Mouse (Mus musculus) embryonic facial prominence, embryonic 14.5 days (tissue): ENCODE results near the gene Wdr46. TPM values are rescaled to one million over a fixed set of nuclear protein-coding genes. Genes with fewer than 3 reads are reported as not detected.

Experiments used
- ATAC-seq: fragments of 200-750 bp; cut with Nextera tagmentation; 2 replicates; pipeline ENCODE4 v1.8.0; 2017; ENCODE audit warnings: low read depth, moderate number of reproducible peaks, moderate TSS enrichment
- DNase-seq: peaks from one replicate; pipeline ENCODE4 v3.0.0-alpha.2; 2015; ENCODE audit warnings: low spot score
- H3K27ac ChIP-seq: fragments of 300-500 bp; sonication (generic); replicated peaks from 2 replicates; pipeline ENCODE4 v1.5.1; 2014; ENCODE audit warnings: low read depth, mild to moderate bottlenecking, low read length, moderate library complexity
- H3K27me3 ChIP-seq: fragments of 300-500 bp; sonication (generic); replicated peaks from 2 replicates; pipeline ENCODE4 v1.6.1; 2014; ENCODE audit warnings: low read length; ENCODE audit not compliant: control insufficient read depth, insufficient read depth
- H3K36me3 ChIP-seq: fragments of 300-500 bp; sonication (generic); 2 replicates; pipeline ENCODE4 v1.6.1; 2014; ENCODE audit warnings: low read length, mixed read lengths; ENCODE audit not compliant: control insufficient read depth, insufficient read depth
- H3K4me1 ChIP-seq: fragments of 300-500 bp; sonication (generic); 2 replicates; pipeline ENCODE4 v1.6.1; 2014; ENCODE audit warnings: antibody characterized with exemption, low read length; ENCODE audit not compliant: control insufficient read depth, insufficient read depth
- H3K4me2 ChIP-seq: fragments of 300-500 bp; sonication (generic); 2 replicates; pipeline ENCODE4 v1.6.1; 2014; ENCODE audit warnings: low read depth, mild to moderate bottlenecking, low read length, moderate library complexity, mixed read lengths
- H3K4me3 ChIP-seq: fragments of 300-500 bp; sonication (generic); 2 replicates; pipeline ENCODE4 v1.5.1; 2014; ENCODE audit warnings: low read depth, mild to moderate bottlenecking, low read length
- H3K9ac ChIP-seq: fragments of 300-500 bp; sonication (generic); 2 replicates; pipeline ENCODE4 v1.6.1; 2014; ENCODE audit warnings: low read depth, mild to moderate bottlenecking, low read length, moderate library complexity, mixed read lengths
- H3K9me3 ChIP-seq: fragments of 300-500 bp; sonication (generic); 2 replicates; pipeline ENCODE4 v1.6.1; 2016; ENCODE audit warnings: low read length; ENCODE audit not compliant: control insufficient read depth
- WGBS: fragments of 180-500 bp; shearing (Covaris S2); extraction: QIAGEN DNeasy Blood & Tissue Kit; methylation state at CpG from one replicate; pipeline ENCODE4 v1.1.7; 2014; 5-methylcytosine and 5-hydroxymethylcytosine counted together
- polyA plus RNA-seq: library from polyadenylated mRNA; unstranded; fragments of >200 nt; fragmentation: Nextera tagmentation; extraction: Ambion mirVana; gene quantifications from 2 replicates; pipeline ENCODE4 v1.2.1, GENCODE M21; 2014

The Wdr46 gene
- polyA plus RNA-seq, 1 experiment from 2014 or later = 15.4 TPM

DNA sequence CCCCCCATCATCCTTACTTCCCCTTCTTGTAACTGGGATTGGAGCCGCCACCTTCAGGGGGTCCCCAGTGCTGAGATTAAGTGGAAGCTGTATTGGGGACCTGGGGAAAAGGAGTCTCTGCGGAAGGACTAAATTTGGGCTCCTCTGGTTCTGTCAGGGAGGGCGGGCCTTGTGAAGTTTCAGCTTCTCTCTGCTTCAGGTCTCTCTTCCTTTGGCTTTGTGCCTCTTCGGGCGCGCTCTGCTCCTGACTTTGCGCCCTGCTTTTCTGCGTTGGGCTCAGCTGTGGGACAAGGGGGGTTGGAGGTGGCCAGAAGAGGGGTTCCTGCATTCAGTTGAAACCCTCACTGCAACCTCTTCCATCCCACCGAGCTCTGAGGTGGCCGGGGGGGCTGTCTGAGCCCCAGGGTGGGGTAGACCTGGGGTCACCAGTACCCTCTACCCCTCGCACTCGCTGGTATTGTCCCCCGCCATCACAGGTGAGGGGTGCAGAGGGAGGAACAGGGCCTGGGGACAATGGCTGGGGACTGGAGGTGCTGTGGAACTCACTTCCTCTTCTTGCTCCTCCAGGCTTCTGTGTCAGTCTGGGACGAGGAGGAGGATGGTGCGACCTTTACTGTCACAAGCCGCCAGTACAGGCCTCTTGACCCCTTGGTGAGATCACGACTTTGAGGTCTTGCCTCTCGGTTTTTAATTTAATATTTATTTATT, 9.1 kb upstream of the Wdr46 start:
- ATAC-seq (no peak), DNase-seq (no peak)
- H3K4me3 ChIP-seq = peak overlapping the region; percentile 81
- H3K27me3 ChIP-seq = no peaks in the 10 kb centered on the region
- H3K27ac ChIP-seq = no peak overlapping the region; the same call in 1 of the 2 replicates
- H3K4me1 ChIP-seq = peaks cover 12% of the 10 kb centered on the region
- peak overlapping the region; percentile 79 for H3K9ac ChIP-seq
- peaks cover 39% of the 10 kb centered on the region for H3K36me3 ChIP-seq
- H3K9me3 ChIP-seq = no peaks in the 10 kb centered on the region
- H3K4me2 ChIP-seq = peak overlapping the region; percentile 96
- 36% methylated on average over 14 of the region's 18 CpGs for WGBS

DNA sequence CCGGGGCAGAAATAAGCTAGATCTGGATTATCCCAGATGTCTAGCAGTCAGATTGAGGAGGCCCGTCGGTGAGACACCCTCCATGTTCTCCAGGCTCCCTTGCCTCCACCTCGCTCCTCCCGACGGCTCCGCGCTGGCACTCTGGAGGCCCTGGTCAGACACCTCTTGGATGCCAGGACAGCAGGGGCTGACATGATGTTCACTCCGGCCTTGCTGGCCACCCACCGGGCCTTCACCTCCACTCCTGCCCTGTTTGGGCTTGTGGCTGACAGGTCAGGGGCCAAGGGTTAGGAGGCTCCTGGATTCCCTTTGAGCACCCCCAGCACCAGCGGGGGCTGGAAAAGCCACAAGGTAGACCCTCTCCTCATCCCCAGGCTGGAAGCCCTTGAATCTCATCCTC, 8.5 kb upstream of the Wdr46 start:
- peaks cover 12% of the 10 kb centered on the region for H3K4me1 ChIP-seq
- no peak for DNase-seq
- H3K27me3 ChIP-seq = no peaks in the 10 kb centered on the region
- H3K36me3 ChIP-seq = peaks cover 37% of the 10 kb centered on the region
- no peak overlapping the region for H3K4me3 ChIP-seq
- no peak for ATAC-seq
- no peak overlapping the region for H3K27ac ChIP-seq
- no peaks in the 10 kb centered on the region for H3K9me3 ChIP-seq
- peak overlapping the region; percentile 79; the same call in 1 of the 2 replicates for H3K9ac ChIP-seq
- 89% methylated on average over 11 of the region's 11 CpGs for WGBS
- H3K4me2 ChIP-seq = 0 out of 2 replicates have a peak overlapping the region, but pooled peaks have one; percentile 96

DNA sequence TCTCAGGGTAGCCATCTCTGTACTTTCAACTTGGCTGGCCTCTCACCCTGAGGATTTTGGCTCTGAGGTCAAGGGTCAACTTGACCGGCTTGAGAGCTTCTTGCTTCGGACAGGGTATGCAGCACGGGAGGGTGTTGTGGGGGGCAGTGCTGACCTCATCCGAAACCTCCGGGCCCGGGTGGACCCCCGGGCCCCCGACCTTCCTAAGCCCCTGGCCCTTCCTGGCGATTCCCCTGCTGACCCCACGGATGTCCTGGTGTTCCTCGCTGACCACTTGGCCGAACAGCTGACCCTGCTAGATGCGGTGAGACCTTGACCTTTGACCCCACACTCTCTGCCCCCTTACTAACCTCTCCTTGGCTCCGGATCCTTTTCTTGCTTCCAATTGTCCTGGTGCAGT, 8.0 kb upstream of the Wdr46 start:
- Histone ChIP-seq H3K27ac (no peak overlapping the region), H3K4me2 (no peak overlapping the region), H3K9ac (no peak overlapping the region), H3K36me3 (peaks cover 38% of the 10 kb centered on the region), H3K4me3 (no peak overlapping the region), H3K4me1 (peaks cover 12% of the 10 kb centered on the region), H3K9me3 (no peaks in the 10 kb centered on the region), H3K27me3 (no peaks in the 10 kb centered on the region)
- WGBS = 75% methylated on average over 14 of the region's 14 CpGs
- ATAC-seq (no peak), DNase-seq (no peak)

GRCm38 (mm10) chr17:33932970-33933369, 7.5 kb upstream of the Wdr46 start:
- DNase-seq = no peak
- no peaks in the 10 kb centered on the region for H3K9me3 ChIP-seq
- H3K36me3 ChIP-seq = peaks cover 40% of the 10 kb centered on the region
- ATAC-seq = no peak
- no peak overlapping the region for H3K4me2 ChIP-seq
- H3K27me3 ChIP-seq = no peaks in the 10 kb centered on the region
- 0 out of 2 replicates have a peak overlapping the region, but pooled peaks have one; percentile 8 for H3K9ac ChIP-seq
- H3K27ac ChIP-seq = no peak overlapping the region
- peaks cover 12% of the 10 kb centered on the region for H3K4me1 ChIP-seq
- H3K4me3 ChIP-seq = no peak overlapping the region
- 83% methylated on average over 15 of the region's 15 CpGs for WGBS

GRCm38 (mm10) chr17:33935422-33936055, 4.9 kb upstream of the Wdr46 start:
- ATAC-seq = no peak
- no peak overlapping the region for H3K9ac ChIP-seq
- H3K4me2 ChIP-seq = no peak overlapping the region
- peaks cover 12% of the 10 kb centered on the region for H3K4me1 ChIP-seq
- no peak overlapping the region for H3K27ac ChIP-seq
- DNase-seq = no peak
- H3K36me3 ChIP-seq = peaks cover 49% of the 10 kb centered on the region
- no peaks in the 10 kb centered on the region for H3K27me3 ChIP-seq
- no peak overlapping the region for H3K4me3 ChIP-seq
- H3K9me3 ChIP-seq = no peaks in the 10 kb centered on the region
- 89% methylated on average over 20 of the region's 21 CpGs for WGBS

GRCm38 (mm10) chr17:33936993-33937392, 3.5 kb upstream of the Wdr46 start:
- H3K27ac ChIP-seq = no peak overlapping the region
- no peak for DNase-seq
- no peak overlapping the region for H3K4me3 ChIP-seq
- ATAC-seq = no peak
- WGBS = 86% methylated on average over 14 of the region's 15 CpGs
- no peak overlapping the region for H3K4me2 ChIP-seq
- no peaks in the 10 kb centered on the region for H3K27me3 ChIP-seq
- H3K4me1 ChIP-seq = peaks cover 12% of the 10 kb centered on the region
- no peak overlapping the region for H3K9ac ChIP-seq
- no peaks in the 10 kb centered on the region for H3K9me3 ChIP-seq
- H3K36me3 ChIP-seq = peaks cover 51% of the 10 kb centered on the region

DNA sequence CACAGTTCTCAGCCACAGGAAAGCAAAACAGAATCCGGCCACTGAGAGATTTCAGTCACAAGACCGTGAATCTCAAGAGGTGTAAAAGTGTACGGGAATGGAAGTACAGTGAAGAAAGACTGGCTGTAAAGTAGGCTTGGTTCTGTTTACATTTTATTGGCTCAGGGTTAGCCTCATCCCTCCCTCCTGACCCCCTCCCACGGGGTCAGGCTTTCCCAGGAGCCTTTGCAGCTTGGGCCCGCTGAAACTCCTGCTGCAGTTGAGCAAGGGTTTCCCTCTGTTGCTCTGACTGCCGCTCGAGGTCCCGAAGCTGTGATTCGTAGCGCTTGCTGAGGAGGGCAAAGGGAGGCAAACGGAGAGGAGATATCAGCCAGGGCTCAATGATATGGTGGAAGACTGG, 1.7 kb upstream of the Wdr46 start:
- no peak overlapping the region for H3K4me3 ChIP-seq
- peak overlapping the region; percentile 77; the same call in 1 of the 2 replicates for H3K4me2 ChIP-seq
- no peak overlapping the region for H3K27ac ChIP-seq
- peaks cover 51% of the 10 kb centered on the region for H3K36me3 ChIP-seq
- ATAC-seq (no peak), DNase-seq (no peak)
- H3K4me1 ChIP-seq = peaks cover 12% of the 10 kb centered on the region
- WGBS = 85% methylated on average over 11 of the region's 11 CpGs
- no peaks in the 10 kb centered on the region for H3K27me3 ChIP-seq
- H3K9me3 ChIP-seq = no peaks in the 10 kb centered on the region
- H3K9ac ChIP-seq = no peak overlapping the region

- Histone ChIP-seq H3K9me3 (no peaks in the 10 kb centered on the region), H3K4me2 (peak overlapping the region; percentile 89), H3K4me3 (peak overlapping the region; percentile 87), H3K27me3 (no peaks in the 10 kb centered on the region), H3K36me3 (peaks cover 58% of the 10 kb centered on the region), H3K9ac (peak overlapping the region; percentile 79), H3K4me1 (peaks cover 12% of the 10 kb centered on the region), H3K27ac (no peak overlapping the region)
- WGBS = under 1% methylated on average over 14 of the region's 26 CpGs
- ATAC-seq (no peak), DNase-seq (no peak)
Observed at GRCm38 (mm10) chr17:33940981-33941380, 521 bp downstream of the Wdr46 start.
